Mouse (Mus musculus): Measurements from ENCODE around the gene Idua. TPM values are rescaled to one million over a fixed set of nuclear protein-coding genes. Genes with fewer than 3 reads are reported as not detected.

The Idua gene
- total and polyA plus RNA-seq, 3 experiments: 2.3 to 10.6 (median 5.8) TPM

DNA sequence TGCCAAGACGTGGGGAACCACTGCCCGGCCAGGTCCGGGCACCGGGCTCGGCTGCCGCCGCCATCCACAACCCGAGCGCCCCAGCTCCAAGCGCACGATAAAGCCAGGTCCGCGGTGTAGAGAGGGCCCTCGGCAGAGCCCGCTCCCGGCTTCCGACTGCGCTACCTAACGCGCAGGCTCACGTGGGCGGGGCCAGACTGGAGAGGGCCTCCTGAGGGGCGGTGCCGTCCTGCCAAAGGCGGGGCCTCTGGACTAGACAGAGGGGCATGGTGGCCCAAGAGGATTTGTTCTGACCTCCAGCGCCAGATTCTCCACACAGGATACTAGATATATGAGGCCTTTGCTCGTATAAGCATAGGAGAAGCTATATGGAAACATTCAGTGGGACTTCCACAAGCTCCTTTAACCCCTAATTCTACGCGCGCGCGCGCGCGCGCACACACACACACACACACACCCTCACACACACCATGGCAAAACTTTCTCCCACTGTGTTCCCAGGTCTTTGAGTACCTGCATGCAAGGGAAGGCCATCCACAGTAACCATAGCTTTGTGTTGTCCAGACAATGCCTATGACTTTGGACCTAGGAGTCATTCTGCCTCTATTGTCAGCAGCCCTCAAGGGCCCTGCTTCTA is 619 bp downstream of the Idua start (continued):
- no peak for TF ChIP-seq MAFK (IDR thresholded peaks at IDR 0.05; ENCODE audit: insufficient replicate concordance, low read length)

DNA sequence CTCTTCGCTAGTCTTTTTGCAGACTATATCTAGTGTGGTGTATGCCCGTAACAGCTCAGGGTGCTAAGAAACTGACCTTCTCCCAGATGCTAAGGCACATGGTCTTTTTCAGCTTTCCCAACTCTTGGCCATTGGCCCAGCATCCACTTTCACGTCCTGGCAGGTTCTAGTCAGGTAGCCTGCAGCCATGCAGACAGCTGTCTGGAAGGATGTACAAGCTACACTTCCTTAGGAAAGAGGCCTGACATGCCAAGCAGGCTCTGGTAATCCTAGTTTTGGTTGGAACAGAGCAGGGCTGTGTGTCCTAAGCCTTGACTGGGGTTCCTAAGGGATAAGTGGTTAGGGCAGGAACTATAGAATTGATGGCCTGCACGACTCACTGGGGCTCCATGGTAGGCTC is 2.6 kb downstream of the Idua start:
- no peak for DNase-seq (ENCODE audit: extremely low read depth)
- dilution Hi-C loops (cut with MboI; ENCODE audit: extremely low pct_ligation_motif_present, extremely low pct_unique_long_range_greater_than_20kb, low sequenced_read_pairs) (no loop called here), in situ Hi-C loops (cut with MboI; ENCODE audit: low pct_ligation_motif_present, low pct_unique_long_range_greater_than_20kb, low sequenced_read_pairs) (loop anchor here (25.0 kb wide), 1 partner anchor 225 kb away; the partner anchor contains the start of genes Atp5k and Mfsd7a)
- TF ChIP-seq USF2 (conservative IDR thresholded peaks at IDR 0.05; ENCODE audit: low read depth, low read length): no peak
- TF ChIP-seq JUN (IDR thresholded peaks at IDR 0.05; ENCODE audit: insufficient read depth, low read depth, low read length): no peak
- no peak for TF ChIP-seq MEF2A (IDR thresholded peaks at IDR 0.05; ENCODE audit: borderline replicate concordance, low read depth, low read length)
- TF ChIP-seq ZMIZ1 (IDR thresholded peaks at IDR 0.05; ENCODE audit: low read depth, low read length): no peak
- no peak for TF ChIP-seq JUND (conservative IDR thresholded peaks at IDR 0.05; ENCODE audit: low read depth, low read length)
- TF ChIP-seq POLR2AphosphoS2 (IDR thresholded peaks at IDR 0.05; ENCODE audit: low read depth, low read length): no peak
- TF ChIP-seq RAD21 (IDR thresholded peaks at IDR 0.05; ENCODE audit: low read depth, low read length): no peak
- no peak for TF ChIP-seq SIN3A (IDR thresholded peaks at IDR 0.05; ENCODE audit: low read length)
- no peak for TF ChIP-seq UBTF (IDR thresholded peaks at IDR 0.05; ENCODE audit: low read depth, low read length)
- no peak for TF ChIP-seq TCF12 (IDR thresholded peaks at IDR 0.05; ENCODE audit: low read depth, low read length)
- TF ChIP-seq NELFE (IDR thresholded peaks at IDR 0.05; ENCODE audit: low read depth, low read length): no peak
- no peak for TF ChIP-seq MAX (IDR thresholded peaks at IDR 0.05; ENCODE audit: low read length)
- TF ChIP-seq EP300 (IDR thresholded peaks at IDR 0.05; ENCODE audit: low read length): no peak
- no peak for TF ChIP-seq ZNF384 (IDR thresholded peaks at IDR 0.05; ENCODE audit: low read depth, low read length)
- peaks cover 6 to 29% of the 10 kb centered on the region in 2 experiments for H3K4me1 ChIP-seq (ENCODE audit: control insufficient read depth in 1 of 2, insufficient read depth in 2 of 2)
- H3K9me3 ChIP-seq (replicated peaks; ENCODE audit: low read length): no peaks in the 10 kb centered on the region
- no peak overlapping the region for H3K27ac ChIP-seq (ENCODE audit: insufficient read depth, low read depth)
- no peak overlapping the region for H3K9ac ChIP-seq (ENCODE audit: insufficient read depth, low read depth)
- H3K79me2 ChIP-seq (replicated peaks; ENCODE audit: control insufficient read depth, extremely low read depth, insufficient read depth, poor library complexity, severe bottlenecking): no peaks in the 10 kb centered on the region
- no peak overlapping the region for H3K4me3 ChIP-seq (replicated peaks in 1 of 3; ENCODE audit: low read depth in 2 of 3, low read length in 2 of 3, poor library complexity in 1 of 3)
- H3K27me3 ChIP-seq (replicated peaks): peaks cover 6% of the 10 kb centered on the region
- H3K36me3 ChIP-seq (replicated peaks in 1 of 2; ENCODE audit: control insufficient read depth in 1 of 2, insufficient read depth in 1 of 2, low read length in 1 of 2): peaks cover 5 to 8% of the 10 kb centered on the region in 2 experiments
- no peak overlapping the region for H3K4me2 ChIP-seq (ENCODE audit: insufficient read depth, low read depth, poor library complexity, severe bottlenecking)

DNA sequence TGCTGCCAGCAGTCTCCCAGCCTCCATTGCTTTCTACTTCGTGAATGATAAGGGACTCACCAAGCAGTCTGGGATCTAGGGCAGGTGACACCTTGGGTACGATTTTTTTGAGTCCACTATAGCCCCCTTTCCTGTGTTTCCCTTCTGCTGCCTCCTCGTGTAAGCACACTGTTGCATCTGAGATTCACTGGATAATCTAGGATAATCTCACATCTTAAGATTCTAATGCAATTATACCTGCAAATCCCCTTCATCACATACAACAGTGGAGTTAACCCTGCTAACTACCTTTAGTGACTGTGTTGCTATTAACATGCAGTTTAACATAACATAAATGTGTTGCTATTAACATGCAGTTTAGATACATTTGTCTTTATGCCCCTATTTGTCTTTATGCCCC is 4.9 kb downstream of the Idua start:
- Histone ChIP-seq H3K27me3 (replicated peaks) (peaks cover 6% of the 10 kb centered on the region), H3K79me2 (replicated peaks; ENCODE audit: control insufficient read depth, extremely low read depth, insufficient read depth, poor library complexity, severe bottlenecking) (no peaks in the 10 kb centered on the region), H3K4me3 (replicated peaks in 1 of 3; ENCODE audit: low read depth in 2 of 3, low read length in 2 of 3, poor library complexity in 1 of 3) (no peak overlapping the region), H3K4me2 (ENCODE audit: insufficient read depth, low read depth, poor library complexity, severe bottlenecking) (no peak overlapping the region), H3K9me3 (replicated peaks; ENCODE audit: low read length) (no peaks in the 10 kb centered on the region), H3K9ac (ENCODE audit: insufficient read depth, low read depth) (no peak overlapping the region), H3K27ac (ENCODE audit: insufficient read depth, low read depth) (no peak overlapping the region), H3K36me3 (replicated peaks in 1 of 2; ENCODE audit: control insufficient read depth in 1 of 2, insufficient read depth in 1 of 2, low read length in 1 of 2) (no peaks in the 10 kb centered on the region), H3K4me1 (ENCODE audit: control insufficient read depth in 1 of 2, insufficient read depth in 2 of 2) (peaks cover 4 to 28% of the 10 kb centered on the region in 2 experiments)
- TF ChIP-seq HCFC1 (IDR thresholded peaks at IDR 0.05; ENCODE audit: low read depth, low read length) (no peak), MAZ (IDR thresholded peaks at IDR 0.05; ENCODE audit: low read depth, low read length) (no peak), JUN (IDR thresholded peaks at IDR 0.05; ENCODE audit: insufficient read depth, low read depth, low read length) (no peak), SMC3 (IDR thresholded peaks at IDR 0.05; ENCODE audit: low read depth, low read length) (no peak), RAD21 (IDR thresholded peaks at IDR 0.05; ENCODE audit: low read depth, low read length) (no peak), UBTF (IDR thresholded peaks at IDR 0.05; ENCODE audit: low read depth, low read length) (no peak), MEF2A (IDR thresholded peaks at IDR 0.05; ENCODE audit: borderline replicate concordance, low read depth, low read length) (no peak), MXI1 (IDR thresholded peaks at IDR 0.05; ENCODE audit: low read depth, low read length) (no peak), USF1 (IDR thresholded peaks at IDR 0.05; ENCODE audit: low read depth, low read length) (no peak), ZKSCAN1 (IDR thresholded peaks at IDR 0.05; ENCODE audit: borderline replicate concordance, low read depth, low read length) (no peak), EP300 (IDR thresholded peaks at IDR 0.05; ENCODE audit: low read length) (no peak), CHD1 (IDR thresholded peaks at IDR 0.05; ENCODE audit: low read depth, low read length) (no peak), ETS1 (conservative IDR thresholded peaks at IDR 0.05; ENCODE audit: low read depth, low read length) (no peak), PAX5 (IDR thresholded peaks at IDR 0.05; ENCODE audit: low read length) (no peak), GABPA (IDR thresholded peaks at IDR 0.05; ENCODE audit: insufficient replicate concordance, low read depth, low read length) (no peak), ELF1 (IDR thresholded peaks at IDR 0.05; ENCODE audit: low read depth, low read length) (no peak), MYC (IDR thresholded peaks at IDR 0.05; ENCODE audit: low read depth, low read length) (no peak), USF2 (conservative IDR thresholded peaks at IDR 0.05; ENCODE audit: low read depth, low read length) (no peak)
- dilution Hi-C loops (cut with MboI; ENCODE audit: extremely low pct_ligation_motif_present, extremely low pct_unique_long_range_greater_than_20kb, low sequenced_read_pairs): no loop called here
- in situ Hi-C loops (cut with MboI; ENCODE audit: low pct_ligation_motif_present, low pct_unique_long_range_greater_than_20kb, low sequenced_read_pairs): loop anchor here (25.0 kb wide), 1 partner anchor 228 kb away; the partner anchor contains the start of genes Atp5k and Mfsd7a
- DNase-seq (ENCODE audit: extremely low read depth): no peak
